Mouse (Mus musculus): ENCODE measurements around the gene Ptprd.
A peak's percentile ranks its signal among the peaks of the same experiment; 100 is the strongest.

Ptprd gene

DNA sequence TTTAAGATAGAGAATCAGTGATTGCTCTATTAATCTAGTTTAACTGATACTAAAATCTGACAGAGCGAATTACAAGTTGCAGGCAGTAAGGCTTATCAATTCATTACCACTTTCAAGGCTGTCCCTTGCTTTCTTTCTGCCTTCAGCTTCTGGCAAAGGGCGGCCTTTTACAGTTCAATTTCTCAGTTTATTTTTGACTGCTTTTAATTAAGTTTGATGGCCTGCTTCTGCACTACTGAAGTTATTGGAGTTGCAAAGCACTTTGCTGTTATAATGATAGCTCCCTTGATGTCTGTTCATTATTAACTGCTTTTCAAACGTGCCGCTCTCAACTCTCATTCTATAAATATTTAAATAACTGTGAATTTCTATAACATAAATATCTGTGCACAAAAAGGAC is 673.9 kb downstream of the Ptprd start:
- no peak for DNase-seq

DNA sequence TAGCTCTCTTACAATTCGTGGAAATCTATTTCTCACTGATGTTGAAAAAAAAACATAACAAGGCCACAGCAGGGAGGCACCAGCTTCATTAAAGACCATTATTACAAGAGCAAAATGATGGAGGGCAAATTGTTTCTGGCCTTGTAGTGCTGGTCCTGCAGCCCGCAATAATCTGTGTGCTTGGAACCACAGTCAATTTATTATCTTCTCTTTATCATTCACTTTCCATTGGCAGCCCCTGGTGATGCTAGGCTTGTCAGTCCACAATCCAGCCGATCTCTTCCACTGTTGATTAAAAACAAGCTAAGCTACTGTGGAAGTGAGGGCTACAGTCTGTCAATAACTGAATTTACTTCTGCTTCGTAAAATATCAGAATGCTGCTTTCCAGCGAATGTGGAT is 674.4 kb downstream of the Ptprd start:
- no peak for DNase-seq

- DNase-seq, result no peak
Observed at GRCm38 (mm10) chr4:77535601-77536000, 676.2 kb downstream of the Ptprd start.

DNA sequence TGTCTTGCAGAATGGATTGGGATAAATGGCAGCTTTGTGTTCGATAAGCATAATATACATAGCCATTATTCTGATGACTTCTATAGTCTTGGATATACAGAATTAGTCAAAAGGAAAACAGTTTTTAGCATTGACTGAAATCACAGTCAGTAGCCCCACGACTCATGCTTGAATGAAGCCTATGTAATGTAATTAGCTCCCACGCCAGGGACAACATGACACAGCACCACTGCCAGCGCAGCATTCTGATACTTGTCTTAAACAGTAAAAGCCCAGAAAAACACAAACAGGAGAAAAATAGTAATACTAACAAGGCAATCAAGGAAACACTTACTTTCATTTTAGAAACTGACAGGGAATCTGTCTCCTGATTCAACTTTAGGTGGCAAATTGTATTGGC is 677.2 kb downstream of the Ptprd start:
- DNase-seq, result no peak

GRCm38 (mm10) chr4:77519166-77519565 is 692.6 kb downstream of the Ptprd start:
- DNase-seq, result peak; percentile 4 to 12

- no peak for DNase-seq
Observed at GRCm38 (mm10) chr4:77513914-77514628, 697.7 kb downstream of the Ptprd start.

- DNase-seq, result no peak
Observed at GRCm38 (mm10) chr4:77513041-77513440, 698.7 kb downstream of the Ptprd start.

DNA sequence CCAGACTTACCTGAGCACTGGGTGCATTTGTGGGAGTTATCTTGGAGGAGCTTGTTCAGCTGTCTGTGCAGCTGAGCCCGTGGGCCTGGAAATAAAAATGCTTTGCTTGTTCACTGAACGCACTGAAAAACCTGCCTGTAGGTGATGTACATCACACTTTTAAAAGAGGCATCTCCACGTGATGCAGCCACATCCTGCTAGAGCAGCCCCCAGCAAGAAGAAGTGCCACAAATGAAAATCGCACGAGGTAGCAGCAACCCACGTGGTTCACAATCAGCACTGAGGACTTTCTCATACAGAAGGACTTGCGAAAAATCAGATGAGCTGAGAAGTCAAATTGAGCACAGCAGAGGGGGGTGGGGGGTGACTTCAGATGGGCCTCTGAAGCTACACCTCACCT is 757.7 kb downstream of the Ptprd start:
- no peak for DNase-seq

DNA sequence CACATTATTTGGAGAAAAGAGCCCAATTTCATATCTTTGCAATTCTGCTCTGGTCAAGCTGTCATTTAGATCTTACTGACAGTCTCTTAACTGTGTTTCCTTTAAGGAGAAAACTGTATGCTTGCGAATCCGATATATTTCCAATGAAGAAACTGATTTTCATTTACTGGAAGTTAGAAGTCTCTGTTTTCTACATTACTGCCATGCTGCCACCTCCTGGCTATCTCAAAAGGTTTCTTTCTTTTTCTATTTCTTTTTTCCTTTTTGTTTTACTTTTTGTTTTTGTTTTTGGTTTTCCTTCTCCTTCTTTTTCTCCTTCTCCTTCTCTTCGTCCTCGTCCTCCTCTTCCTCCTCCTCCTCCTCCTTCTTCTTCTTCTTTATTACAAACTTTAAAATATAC is 812.6 kb downstream of the Ptprd start:
- no peak for DNase-seq

GRCm38 (mm10) chr4:77361728-77362127 is 850.0 kb downstream of the Ptprd start:
- DNase-seq, result no peak

- DNase-seq, result no peak
Observed at GRCm38 (mm10) chr4:77327198-77327597, 884.6 kb downstream of the Ptprd start.

GRCm38 (mm10) chr4:77317060-77317680 is 894.6 kb downstream of the Ptprd start:
- no peak for DNase-seq

- DNase-seq, result no peak
Observed at GRCm38 (mm10) chr4:77316644-77317043, 895.1 kb downstream of the Ptprd start.

DNA sequence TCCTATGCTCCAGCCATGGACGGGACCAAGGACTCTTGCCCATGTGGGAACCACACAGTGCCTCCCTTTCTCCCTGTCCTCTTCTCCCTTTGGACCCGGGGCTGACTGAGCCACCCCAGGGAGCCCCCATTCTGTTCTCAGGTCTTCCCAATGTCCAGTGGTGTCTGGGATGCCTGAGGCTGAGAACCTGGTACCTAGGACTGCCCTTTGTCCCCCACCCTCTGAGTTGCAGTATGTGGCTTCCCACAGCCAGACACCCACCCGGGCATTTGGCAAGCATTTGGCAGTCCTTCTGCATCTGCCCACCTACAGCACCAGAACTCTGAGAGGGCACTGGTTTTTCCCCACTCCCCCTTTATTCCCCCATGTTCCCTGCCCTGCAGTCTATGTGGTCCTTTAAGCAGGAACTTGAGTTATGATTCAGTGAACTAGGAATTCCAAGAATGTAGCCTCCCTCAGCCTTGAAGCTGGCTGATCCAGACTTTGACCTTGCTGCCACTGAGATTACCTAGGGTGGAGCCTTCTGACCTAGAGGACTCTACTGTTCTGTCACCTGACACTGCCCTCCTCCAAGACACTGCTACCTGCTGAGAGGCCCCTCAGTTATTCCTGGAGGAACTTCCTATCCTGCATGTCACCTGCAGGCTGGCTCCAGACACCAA is 901.5 kb downstream of the Ptprd start:
- DNase-seq, result peak; percentile 71 to 80

DNA sequence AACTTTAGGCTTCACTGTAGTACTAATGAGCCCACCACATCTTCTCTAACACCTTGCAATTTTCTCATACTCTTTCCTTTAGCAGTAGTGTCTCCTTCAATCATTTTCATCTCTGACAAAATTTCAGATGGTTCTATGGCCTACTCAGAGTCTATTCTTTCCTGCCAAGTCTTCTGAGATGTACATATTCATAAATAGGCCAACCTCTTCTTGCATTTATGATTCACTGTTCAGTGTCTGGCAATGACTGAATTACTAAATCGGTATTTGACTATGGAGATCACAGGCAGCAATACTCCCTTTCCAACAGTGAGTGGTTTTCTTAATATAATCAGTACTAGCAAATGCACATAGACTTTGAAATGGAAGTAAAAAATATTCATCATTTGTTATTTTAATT is 928.3 kb downstream of the Ptprd start:
- DNase-seq, result no peak

- no peak for DNase-seq
Observed at GRCm38 (mm10) chr4:77277913-77278312, 933.8 kb downstream of the Ptprd start.

GRCm38 (mm10) chr4:77259972-77260290 is 951.8 kb downstream of the Ptprd start:
- no peak for DNase-seq

DNA sequence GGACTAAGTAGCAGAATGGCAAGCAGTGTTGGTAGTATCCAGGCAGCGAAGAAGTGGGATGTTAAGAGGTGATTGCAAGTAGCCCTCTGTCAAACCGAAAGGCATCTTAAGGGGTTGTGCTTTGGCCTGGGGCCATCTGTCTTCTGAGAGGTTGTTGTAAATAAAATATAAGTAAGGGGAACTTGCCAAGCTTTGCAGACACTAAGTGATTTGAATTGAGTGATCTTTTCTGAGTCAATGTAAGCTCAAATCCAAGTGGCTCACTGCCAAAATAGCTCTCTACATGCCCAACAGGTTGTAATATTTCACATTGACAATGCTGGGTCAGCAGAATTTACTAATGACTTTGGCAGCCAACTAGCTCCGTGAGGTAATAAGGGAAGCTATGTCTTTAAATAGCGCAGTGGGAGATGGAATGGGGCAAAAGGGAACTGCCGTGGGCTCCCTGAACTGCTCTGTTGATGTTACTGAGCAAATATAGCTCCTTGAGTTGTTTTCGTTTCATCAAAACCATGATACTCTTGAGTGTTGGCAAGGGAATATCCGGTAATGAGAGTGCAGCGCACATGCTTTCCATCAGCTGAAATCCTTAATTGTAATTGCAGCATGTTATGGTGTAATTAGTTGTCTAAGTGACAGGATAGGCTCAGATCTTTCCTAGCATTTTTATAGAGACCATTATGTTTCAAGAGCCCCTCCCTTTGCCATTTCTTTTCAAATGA is 952.4 kb downstream of the Ptprd start:
- DNase-seq, result peak in 1 of 2 experiments; percentile 7

- no peak for DNase-seq
Observed at GRCm38 (mm10) chr4:77251188-77251587, 960.6 kb downstream of the Ptprd start.

DNA sequence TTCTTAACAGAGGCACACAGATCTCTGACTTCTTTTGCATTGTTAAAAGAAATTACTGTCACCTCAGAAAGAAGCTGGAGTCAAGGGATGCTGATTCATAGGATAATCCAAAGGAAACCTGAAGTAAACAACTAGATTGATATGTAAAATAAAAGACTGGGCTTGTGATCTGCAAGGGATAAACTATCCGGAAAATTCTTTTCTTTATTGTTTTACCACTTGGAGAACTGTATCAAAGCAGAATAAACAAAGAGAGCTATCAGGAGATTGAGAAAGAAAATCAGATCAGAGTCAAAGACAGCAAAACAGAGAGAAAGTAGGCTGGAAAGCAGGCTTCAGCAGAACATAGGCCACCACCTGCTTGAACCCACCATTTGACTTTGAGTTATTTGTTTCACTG is 962.0 kb downstream of the Ptprd start:
- no peak for DNase-seq

- DNase-seq, result no peak
Observed at GRCm38 (mm10) chr4:77248918-77249317, 962.8 kb downstream of the Ptprd start.

- DNase-seq, result no peak
Observed at GRCm38 (mm10) chr4:77241852-77242455, 969.8 kb downstream of the Ptprd start.

GRCm38 (mm10) chr4:77238144-77238543 is 973.6 kb downstream of the Ptprd start:
- no peak for DNase-seq
